Mouse (Mus musculus): ENCODE measurements around the gene Wdr54.

Wdr54 gene

GRCm38 (mm10) chr6:83125331-83125730 lies 30.9 kb downstream of the Wdr54 start, which contains the start of gene Ino80b:
Ino80b (minus strand) TSS chr6:83125431.
- DNase-seq: no peak

- DNase-seq: peak; percentile 85
Observed at GRCm38 (mm10) chr6:83124851-83125312, 31.3 kb downstream of the Wdr54 start.

GRCm38 (mm10) chr6:83122961-83123360 lies 33.2 kb downstream of the Wdr54 start:
- DNase-seq: no peak

GRCm38 (mm10) chr6:83121863-83122710 lies 34.1 kb downstream of the Wdr54 start:
- DNase-seq: peak; percentile 45

- peak; percentile 85 for DNase-seq
Observed at GRCm38 (mm10) chr6:83120930-83121862, 35.0 kb downstream of the Wdr54 start, which contains the start of gene Wbp1. Wbp1 (minus strand) TSS chr6:83121559.

GRCm38 (mm10) chr6:83119734-83120051 lies 36.5 kb downstream of the Wdr54 start:
- no peak for DNase-seq

- DNase-seq: no peak
Observed at GRCm38 (mm10) chr6:83118825-83119733, 37.1 kb downstream of the Wdr54 start.

GRCm38 (mm10) chr6:83118369-83118768 lies 37.8 kb downstream of the Wdr54 start:
- no peak for DNase-seq

GRCm38 (mm10) chr6:83117616-83118015 lies 38.6 kb downstream of the Wdr54 start:
- no peak for DNase-seq

GRCm38 (mm10) chr6:83117165-83117438 lies 39.1 kb downstream of the Wdr54 start:
- DNase-seq: no peak

- DNase-seq: no peak
Observed at GRCm38 (mm10) chr6:83116373-83117164, 39.6 kb downstream of the Wdr54 start.

- no peak for DNase-seq
Observed at GRCm38 (mm10) chr6:83115682-83116372, 40.4 kb downstream of the Wdr54 start.

GRCm38 (mm10) chr6:83115011-83115671 lies 41.1 kb downstream of the Wdr54 start, which contains the start of gene Mogs:
Mogs (plus strand) TSS chr6:83115496.
- DNase-seq: peak; percentile 94

- DNase-seq: no peak
Observed at GRCm38 (mm10) chr6:83111510-83112136, 44.6 kb downstream of the Wdr54 start.

- peak; percentile 77 for DNase-seq
Observed at GRCm38 (mm10) chr6:83108762-83109668, 47.2 kb downstream of the Wdr54 start, which contains the start of gene Mrpl53. Mrpl53 (plus strand) TSS chr6:83109040.

GRCm38 (mm10) chr6:83107566-83108400 lies 48.4 kb downstream of the Wdr54 start:
- peak; percentile 85 for DNase-seq

- no peak for DNase-seq
Observed at GRCm38 (mm10) chr6:83104158-83104557, 52.0 kb downstream of the Wdr54 start.

- DNase-seq: no peak
Observed at GRCm38 (mm10) chr6:83103130-83103650, 53.0 kb downstream of the Wdr54 start.

Measured in right cerebral cortex, postnatal 14 days (tissue).